Mouse (Mus musculus) G1E (cell line): Measurements from ENCODE around the gene Lrrn2.

Experiments
- CTCF ChIP-seq: IDR thresholded peaks from 2 replicates; pipeline ENCODE4 v1.5.1; 2012; ENCODE audit warnings: low read depth, low read length, inconsistent platforms, mixed read lengths
- GATA2 ChIP-seq: IDR thresholded peaks from 2 replicates; pipeline ENCODE4 v1.6.1; 2012; ENCODE audit warnings: low read depth, low read length, inconsistent platforms, borderline replicate concordance
- POLR2AphosphoS5 ChIP-seq: IDR thresholded peaks from 2 replicates; pipeline ENCODE4 v1.6.1; 2012; ENCODE audit warnings: low read depth, low read length, inconsistent platforms; ENCODE audit not compliant: insufficient replicate concordance
- TAL1 ChIP-seq: conservative IDR thresholded peaks from 2 replicates; pipeline ENCODE4 v1.6.1; 2012; ENCODE audit warnings: low read depth, low read length, inconsistent platforms, mixed read lengths

DNA sequence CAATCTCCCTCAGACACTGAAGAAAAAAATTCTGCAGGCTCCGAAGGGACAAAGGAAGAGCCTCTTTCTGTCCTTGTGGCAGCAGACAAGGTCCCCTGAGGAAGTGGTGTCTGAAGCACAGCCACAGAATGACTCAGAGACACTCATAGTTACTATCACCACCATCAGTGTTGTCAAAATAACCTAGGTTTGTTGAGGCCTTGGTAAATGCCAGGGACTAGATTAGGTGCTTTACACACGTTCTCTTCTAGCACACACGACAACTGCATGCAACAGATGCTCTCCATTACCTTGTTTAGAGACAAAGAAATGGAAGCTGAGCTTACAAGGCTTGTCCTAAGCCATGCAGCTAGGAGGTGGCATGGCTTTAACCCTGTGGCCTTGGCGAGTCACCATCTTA, 14.5 kb upstream of the Lrrn2 start:
- TF ChIP-seq GATA2 = no peak
- no peak for TF ChIP-seq CTCF
- TF ChIP-seq TAL1 = no peak
- no peak for TF ChIP-seq POLR2AphosphoS5
